Mouse (Mus musculus) right cerebral cortex, postnatal 36 days (tissue): ENCODE data around the gene 1700080O16Rik.

ENCODE experiments used
- DNase-seq, 2 experiments: peaks; one replicate each; pipeline ENCODE4 v3.0.0; 2022; ENCODE audit warnings: low spot score in 2 of 2, mixed read lengths in 1 of 2

Gene 1700080O16Rik

GRCm38 (mm10) chrX:51972672-51973071 is at the start of gene 1700080O16Rik:
Gene 1700080O16Rik (minus strand): TSS chrX:51972772.
- no peak for DNase-seq

- DNase-seq, result no peak
Observed at GRCm38 (mm10) chrX:52017660-52018059, 45.1 kb upstream of the 1700080O16Rik start.

DNA sequence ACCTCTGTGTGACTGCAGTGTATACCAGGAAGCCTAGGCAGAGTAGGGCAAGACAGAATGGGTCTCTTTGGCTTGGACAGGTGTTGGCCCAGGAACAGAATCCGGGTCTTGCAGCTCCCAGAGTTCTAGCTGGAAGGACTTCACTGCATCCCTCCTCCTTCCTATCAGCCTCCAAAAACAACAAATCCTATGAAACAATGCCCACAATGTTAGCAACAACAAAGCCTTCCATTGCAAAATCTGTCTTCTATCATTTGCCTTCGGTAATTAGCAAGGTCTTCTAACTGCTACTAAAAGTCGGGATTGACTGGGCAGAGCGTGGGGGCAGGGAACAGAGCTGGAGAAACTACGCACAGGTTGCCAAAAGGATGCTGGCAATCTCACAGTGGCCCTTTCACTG is 27.5 kb upstream of the 1700080O16Rik start:
- no peak for DNase-seq

GRCm38 (mm10) chrX:51999426-51999825 is 26.9 kb upstream of the 1700080O16Rik start:
- no peak for DNase-seq

- DNase-seq, result no peak
Observed at GRCm38 (mm10) chrX:51976361-51976760, 3.8 kb upstream of the 1700080O16Rik start.

DNA sequence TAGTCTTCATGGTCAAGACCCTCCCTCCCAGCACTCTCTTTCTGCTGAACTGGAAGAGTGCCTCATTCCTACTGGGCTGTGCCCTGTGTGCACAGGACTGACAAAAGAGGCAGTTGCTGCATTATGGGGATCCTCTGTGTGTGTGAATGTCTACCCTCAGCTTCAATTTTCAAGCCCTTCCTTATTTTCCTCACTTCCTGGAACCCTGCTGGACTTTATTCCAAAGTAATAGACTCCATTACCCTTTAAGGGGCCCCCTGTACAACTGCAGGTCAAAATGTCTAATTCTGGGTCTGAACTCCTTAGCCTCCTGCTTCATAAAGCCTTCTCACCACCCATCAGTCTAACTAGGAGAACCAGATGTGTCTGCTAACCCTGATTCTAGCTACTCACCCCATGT is 2.0 kb upstream of the 1700080O16Rik start:
- no peak for DNase-seq

- no peak for DNase-seq
Observed at GRCm38 (mm10) chrX:51948071-51948470, 24.5 kb downstream of the 1700080O16Rik start.

DNA sequence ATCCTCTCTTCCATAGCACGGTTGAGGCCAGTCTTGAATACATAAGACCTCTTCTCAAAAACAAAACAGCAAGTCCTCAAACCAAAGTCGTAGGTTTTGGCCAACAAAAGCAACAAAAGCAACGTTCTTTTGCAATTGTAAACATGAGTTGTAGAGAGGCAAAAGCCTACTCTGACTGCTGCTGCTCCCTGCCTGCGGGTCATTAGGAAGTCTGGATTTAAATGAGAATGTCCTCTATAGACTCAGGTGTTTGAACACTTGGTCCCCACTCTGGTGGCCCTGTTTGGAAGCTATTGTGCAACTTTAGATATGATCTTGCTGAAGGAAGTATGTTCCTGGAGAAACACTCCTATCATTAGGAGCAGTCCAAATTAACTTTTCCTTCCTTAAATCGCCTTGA is 34.5 kb downstream of the 1700080O16Rik start:
- DNase-seq, result no peak

DNA sequence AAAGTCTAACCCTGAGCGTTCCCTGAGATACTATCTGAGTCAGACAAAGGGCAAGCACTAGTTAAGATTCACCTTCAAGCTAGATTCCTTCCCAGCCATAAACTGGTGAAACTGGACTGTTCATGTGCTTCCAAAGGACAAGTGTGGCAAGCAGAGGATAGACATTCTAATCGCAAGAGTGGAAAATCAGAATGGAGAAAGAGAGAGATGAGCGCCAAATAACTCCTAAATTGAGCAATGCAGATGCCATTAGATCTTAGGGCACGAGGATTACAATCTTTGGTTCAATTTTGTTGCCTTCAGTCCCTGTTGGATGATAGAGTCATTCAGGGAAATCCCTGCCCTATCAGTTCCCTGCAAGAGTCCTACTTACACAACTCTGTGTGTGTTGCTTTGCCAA is 53.5 kb downstream of the 1700080O16Rik start:
- DNase-seq, result no peak
